Mouse (Mus musculus) ES-Bruce4 (cell line): ENCODE measurements at regions not wholly inside any gene's neighbourhood (a gene's known extent, or its start where the extent isn't known, plus 50 kb on each side); places are given as distances from the start of the nearest gene placed in this dataset.

Experiments used
- CTCF ChIP-seq: IDR thresholded peaks from one replicate; pipeline ENCODE4 v1.8.1; 2011; ENCODE audit warnings: low read depth, low read length
- EP300 ChIP-seq: IDR thresholded peaks from 2 replicates; pipeline ENCODE4 v1.6.1; 2011; ENCODE audit warnings: low read depth, low read length; ENCODE audit not compliant: insufficient read depth
- POLR2A ChIP-seq: IDR thresholded peaks from one replicate; pipeline ENCODE4 v1.8.1; 2011; ENCODE audit warnings: low read length; ENCODE audit not compliant: insufficient read depth

DNA sequence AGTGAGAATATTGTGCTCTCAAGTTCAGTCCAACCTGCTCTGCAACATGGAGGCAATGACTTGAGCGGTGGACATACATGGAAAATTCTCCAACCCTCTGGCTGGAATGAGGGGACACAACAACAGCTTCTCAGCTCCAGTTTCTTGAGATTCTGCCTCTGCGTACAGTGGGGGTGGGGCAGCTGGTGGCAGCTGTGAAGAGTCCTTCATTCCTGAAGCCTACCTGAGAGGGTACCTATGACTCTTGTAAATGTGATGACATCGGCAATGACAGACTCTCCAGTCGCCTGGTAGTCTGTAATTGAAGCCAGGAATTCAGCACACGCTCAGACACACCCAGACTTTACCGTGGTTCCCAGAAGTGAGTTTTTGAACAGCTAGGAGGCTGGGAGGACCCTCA is 58.5 kb upstream of the Hoxc13 start:
- TF ChIP-seq CTCF: no peak
- TF ChIP-seq POLR2A: no peak
- no peak for TF ChIP-seq EP300
